Mouse (Mus musculus) right cerebral cortex, postnatal 36 days (tissue): Measurements from ENCODE around the gene Pdzd2.

Source experiments
- DNase-seq, 2 experiments: peaks; one replicate each; pipeline ENCODE4 v3.0.0; 2022; ENCODE audit warnings: low spot score in 2 of 2, mixed read lengths in 1 of 2

Gene Pdzd2

DNA sequence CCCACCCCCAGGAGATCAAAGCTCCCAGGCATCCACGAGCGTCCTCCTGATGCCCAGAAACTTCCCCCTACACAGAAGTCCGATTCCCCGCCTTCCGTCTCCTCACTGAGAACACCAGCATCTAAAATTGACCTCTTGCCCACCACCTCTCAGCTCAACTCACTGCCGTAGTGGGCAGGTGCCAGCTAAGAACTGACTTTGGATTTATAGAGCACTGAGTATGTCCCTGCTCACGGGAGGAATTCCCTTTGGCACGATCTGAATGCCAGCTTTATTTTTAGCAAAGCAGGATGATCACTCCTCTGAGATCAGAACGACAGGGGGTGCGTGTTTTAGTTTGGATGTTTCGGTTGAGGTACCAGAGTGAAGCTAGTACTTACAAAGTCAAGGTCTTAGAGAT, 7.1 kb downstream of the Pdzd2 start:
- no peak for DNase-seq

DNA sequence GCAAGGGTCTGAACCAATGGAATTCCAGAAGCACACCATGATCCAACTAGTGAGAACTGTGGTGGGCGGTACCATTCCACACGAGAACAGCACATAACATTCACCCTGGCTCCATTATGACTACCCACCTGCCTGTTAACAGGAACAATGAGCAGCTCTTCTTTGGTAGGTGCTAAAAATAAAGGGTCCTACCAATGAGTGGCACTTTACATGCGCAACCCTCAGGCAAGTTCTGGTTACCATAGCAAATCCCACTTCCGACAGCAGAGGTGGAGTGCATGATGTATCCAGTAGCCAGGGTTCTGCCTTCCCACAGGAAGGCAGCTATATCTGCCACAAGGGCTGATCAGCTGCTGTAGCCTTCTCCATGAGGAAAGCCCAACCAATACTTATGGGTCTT, 11.3 kb downstream of the Pdzd2 start:
- DNase-seq: peak in 1 of 2 experiments; percentile 28

DNA sequence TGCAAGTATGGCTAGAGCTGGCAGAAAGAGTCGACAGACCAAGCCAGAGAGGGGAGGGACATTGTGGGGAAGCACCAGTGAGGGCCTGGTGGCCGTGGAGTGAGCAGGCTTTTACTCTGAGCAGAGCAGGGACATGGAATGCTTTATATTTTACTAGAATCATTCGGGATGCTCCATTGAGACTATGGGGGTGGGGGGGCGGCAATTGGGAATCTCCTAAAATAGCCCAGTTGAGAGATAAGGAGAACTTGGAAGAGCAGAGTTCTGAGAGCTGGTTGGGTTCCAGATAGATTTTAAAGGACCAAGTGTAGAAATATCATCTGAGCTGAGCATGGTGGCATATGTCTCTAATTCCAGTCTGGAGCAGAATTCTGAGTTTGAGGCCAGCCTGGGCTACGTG, 14.5 kb downstream of the Pdzd2 start:
- DNase-seq: no peak

DNA sequence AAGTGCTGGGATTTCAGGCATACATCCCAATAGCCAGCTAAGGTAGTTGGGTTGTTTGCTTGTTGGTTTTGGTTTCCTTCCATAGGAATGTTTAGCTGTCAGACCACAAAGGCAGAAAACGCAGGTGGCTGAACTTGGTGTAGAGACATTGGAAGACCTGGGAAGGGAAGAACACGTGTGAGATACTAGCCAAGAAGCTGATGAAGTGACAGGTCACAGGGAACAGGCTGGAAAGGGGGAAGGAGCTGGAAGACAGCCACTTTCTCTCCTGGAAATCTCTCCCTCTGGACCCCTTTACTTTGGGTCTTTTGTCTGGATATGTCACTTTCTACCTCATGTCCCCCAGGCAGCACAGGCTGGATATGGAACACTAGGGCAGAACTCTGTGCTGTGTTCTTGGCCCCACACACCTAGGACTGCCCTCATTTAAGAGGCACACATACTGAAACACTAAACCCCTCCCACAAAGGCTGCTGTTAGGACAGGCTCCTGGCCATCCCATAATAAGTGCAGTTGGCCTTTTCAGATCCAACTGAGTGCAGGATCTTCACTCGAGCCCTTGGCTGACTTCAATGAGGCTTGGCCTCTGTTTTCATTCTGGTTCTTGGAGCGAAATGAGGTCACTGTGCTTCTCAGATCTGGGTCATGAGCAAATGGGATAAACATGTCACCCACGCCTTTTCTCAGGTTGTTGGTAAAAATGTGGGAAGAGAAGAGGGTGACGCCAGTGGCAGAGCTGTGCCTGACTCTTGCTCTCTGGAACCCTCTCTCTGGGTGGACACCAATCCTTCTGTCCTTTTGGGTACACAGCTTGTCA, 17.8 kb downstream of the Pdzd2 start:
- DNase-seq: no peak

DNA sequence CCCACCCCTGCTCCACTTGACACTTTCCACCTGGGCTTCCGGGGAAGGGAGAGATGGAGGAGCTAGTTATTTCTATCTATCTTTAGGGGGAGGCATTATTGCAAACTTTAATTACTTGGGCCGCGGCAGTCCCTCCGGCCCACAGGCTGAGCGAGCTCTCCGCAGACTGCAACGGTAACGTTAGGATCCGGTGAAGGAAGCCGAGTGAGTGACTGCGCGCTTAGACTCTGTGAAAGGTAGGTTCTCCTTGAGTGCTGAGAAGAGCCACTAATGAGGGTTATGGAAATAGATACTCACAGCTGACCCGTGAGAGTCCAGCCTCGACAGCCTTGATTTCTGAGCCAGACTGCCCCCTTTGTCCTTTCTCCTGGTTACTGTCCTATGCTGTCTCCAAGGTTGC, 20.9 kb downstream of the Pdzd2 start:
- no peak for DNase-seq

DNA sequence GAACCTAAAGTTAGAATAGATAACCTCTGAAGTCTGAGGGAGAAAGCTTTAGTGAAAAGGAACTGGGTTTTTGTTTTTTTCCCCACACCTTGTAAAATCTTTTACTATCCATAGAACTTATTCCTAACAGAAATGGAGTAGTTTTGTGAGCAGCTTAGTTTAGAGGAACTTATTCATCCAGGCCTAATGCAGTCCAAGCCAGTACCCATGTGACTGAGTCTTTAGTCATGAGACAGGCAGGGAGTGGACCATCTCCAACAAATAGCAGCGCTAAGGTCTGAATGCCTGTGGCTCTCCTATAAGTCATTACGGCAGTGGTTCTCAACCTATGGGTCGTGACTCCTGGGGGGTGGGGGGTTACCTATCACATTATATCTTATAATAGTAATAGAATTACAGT, 22.3 kb downstream of the Pdzd2 start:
- DNase-seq: no peak

DNA sequence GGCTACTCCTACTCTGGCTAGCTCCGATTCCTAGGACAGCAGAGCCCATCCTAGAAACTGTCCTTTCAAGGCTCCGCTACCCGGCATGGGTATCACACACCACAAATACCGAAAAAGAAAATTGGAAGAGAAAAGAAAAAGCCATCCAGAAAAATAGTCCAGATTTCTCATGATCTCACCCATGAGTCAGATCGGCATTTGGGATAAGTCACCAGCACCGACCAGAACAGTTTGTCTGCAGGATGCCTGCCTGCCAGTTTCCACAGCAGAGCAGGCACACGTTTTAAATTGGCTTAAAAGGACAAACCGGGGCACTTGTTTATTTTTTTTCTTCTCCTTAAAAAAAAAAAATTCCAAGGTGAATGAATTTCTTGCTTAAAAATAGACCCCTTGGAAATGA, 22.8 kb downstream of the Pdzd2 start:
- peak in 1 of 2 experiments; percentile 18 for DNase-seq

DNA sequence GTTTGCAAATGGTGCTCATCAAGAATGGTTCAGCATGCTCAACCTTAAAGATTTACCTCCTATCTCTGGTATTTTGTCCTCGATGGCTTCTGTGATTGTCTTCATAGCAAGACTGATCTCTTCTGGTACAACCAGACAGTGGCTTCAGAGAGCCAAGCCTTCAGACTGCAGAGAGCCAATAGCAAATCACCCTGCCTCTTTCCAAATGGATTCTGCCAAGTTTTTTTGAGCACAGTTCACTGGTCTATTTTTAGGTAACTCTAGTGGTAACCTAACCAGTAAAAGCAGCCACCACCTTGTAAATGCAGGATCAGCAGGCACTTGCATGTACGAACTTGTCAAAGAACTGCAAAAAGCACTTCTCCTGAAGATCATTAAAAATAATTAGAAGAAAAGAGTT, 25.4 kb downstream of the Pdzd2 start:
- DNase-seq: no peak

DNA sequence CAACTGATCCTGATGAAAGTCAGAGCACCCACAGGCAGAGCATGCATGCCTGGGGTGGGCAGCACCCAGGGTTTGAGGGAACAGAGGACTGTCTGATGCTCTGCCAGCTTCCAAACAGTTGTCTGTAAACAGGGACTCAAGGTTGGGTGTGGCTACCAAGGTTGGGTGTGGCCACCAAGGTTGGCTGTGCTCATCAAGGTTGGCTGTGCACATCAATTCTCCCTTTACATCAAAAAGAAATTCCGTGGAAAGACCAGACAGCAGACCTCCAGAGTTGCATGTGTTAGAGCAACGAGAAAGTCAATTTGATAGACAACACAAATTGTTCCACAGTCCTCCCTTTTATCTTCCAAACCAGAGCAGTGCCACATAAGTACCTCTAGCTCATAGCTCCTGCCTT, 26.5 kb downstream of the Pdzd2 start:
- no peak for DNase-seq

DNA sequence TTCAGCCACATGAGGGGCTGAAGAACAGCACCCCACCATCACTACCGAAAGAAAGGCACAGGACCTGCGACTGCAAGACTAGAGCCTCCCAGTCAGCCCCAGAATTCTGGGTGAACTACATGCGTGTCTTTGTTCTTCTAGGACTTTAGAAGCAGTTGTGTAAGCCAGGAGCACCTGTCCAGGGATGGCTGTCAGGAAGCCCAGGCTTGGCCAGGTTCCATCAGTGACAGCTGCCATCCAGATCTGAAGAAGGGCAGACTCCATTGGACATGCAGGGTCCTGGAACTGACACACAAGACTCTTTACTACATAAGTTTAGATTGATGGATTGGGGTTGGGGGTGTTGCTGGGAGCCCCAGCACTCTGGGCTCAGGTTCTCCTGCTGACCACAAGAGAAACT, 29.7 kb downstream of the Pdzd2 start:
- DNase-seq: no peak

DNA sequence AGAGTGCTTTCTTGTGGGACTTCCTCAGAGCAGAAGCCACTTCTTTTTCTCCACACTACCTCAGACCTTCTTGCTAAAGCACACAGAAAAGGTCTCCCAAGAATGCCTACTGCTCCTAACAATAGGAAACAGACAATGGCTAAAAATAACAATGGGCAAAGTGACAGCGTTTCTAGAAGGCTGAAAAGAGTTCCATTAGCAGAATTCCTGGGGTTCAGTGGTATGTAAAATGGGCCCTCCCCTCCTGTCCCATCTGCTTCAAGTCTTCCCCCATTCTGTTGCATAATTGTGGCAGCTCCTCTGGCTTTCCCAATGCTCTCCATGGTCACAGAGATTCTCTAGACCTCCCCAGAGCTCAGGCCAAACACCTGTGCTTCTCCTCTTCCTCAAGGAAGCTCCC, 31.4 kb downstream of the Pdzd2 start:
- DNase-seq: no peak

DNA sequence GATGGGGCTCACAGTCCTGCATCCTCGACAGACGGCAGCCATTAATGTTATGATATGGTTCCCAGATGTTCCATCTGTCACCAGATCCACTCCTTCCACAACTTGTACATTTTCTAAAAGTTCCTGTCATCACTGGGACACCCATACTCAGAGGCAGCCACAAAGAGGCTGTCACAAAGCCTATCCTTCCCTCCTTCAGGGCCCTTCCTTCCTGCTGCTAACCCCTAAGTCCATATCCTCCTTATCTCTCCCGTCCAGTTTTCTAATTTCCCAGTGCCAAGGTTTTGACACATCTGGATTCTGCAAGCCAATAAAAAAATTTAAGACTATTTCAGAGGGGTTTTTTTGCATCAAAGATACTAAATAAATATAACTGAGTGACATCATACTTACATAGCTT, 32.8 kb downstream of the Pdzd2 start:
- DNase-seq: no peak

DNA sequence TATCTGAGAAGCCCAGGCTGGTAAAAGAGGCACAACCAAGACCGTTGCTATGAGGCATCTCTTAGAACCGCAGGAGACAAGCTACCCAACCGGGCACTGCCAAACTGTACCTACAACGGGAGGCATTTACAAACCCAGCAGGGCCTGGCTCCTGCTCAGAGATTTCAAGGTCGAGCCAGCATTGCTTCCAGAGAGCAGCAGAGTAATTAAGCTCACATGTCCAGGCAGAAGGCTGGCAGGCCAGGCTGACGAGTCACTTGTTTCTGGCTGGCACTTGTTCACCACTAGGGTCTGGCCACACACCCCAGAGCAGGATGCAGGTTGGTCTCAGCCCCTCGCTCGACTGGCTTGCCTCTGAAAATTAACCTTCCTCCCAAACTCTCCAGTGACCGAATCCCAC, 39.4 kb downstream of the Pdzd2 start:
- no peak for DNase-seq

DNA sequence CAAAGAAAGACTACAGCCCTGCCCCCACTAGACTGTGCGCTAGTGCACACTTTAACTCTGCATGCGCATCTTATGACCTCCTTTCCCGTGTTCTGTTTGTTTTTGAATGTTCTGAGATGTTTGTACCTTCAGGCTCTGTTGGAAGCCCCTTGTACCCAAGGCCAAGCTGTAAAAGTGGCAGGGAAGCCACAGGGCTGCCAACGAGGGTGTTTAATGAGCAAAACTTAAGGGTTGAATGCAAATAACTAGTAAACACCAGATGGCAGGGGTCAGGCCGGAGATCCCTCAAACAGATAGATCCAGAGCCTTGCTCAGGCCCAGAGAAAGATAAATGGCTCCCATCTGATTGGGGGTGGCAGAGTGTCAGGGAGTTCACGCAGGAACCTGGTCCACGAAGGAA, 42.0 kb downstream of the Pdzd2 start:
- DNase-seq: no peak

DNA sequence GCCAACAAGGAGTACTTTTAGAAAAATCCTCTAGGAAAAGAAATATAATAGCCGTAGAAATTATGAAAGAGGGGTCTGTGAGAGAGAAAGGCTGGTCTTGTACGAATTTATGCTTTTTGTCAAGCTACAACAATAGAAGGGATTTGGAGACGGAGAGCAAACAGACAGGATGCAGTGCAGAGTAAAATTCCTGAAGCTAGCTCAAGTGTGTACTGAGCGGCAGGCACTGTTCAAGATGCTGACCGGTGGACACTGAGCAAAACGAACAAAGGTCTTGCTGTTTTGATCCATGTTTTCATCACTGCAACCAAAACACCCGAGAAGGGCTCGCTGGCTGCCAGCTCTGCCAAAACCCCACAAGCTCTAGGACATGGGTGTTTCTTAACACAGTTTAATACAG, 42.8 kb downstream of the Pdzd2 start:
- DNase-seq: no peak

DNA sequence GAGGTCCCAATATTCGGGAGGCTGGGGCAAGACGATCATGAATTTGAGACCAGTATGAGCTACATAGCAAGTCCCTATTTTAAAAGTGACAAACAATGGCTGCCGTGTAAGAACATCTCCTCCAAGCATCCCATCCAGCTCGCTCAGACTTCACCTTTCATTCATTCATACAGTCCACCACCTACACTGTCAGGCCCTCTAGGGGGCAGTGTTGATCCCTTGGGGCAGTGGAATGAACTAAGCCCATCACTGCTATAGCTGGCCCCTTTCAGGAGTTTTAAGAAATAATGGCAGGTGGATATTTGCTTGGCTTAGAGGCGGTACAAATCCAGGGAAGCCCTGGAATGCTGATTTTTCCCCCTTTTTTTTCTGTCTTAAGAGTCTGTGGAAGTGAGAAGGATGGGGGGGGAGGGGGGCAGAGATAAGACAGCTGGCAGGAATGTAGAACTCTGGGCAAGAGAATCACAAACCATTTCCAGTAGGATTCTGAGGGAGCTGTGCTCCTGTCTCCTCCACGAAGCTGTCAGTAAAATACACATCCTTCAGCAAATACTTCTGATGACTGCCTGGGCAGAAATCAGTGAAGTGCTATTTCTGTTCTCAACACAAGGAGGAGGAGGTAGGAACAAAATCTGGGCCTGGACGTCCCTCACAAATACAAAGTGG, 49.9 kb downstream of the Pdzd2 start:
- no peak for DNase-seq

DNA sequence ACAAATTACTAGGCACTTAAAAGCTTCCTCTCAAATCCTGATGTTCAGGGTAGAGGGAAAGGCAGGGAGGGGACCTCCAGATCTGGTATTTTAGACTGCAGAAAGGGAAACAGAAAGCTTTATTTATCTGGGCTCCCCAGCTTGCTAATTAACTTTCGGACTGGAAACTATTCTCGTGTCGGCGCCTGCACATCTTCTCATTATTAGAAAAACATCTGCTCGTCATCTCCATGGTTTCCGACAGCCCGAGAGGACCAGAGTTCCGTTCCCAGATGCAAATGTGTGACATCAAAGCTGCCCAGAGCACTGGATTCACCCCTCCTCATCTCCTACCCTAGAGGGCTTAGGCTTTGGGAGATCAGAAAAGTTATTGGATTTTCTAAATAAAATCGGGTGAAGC, 57.2 kb downstream of the Pdzd2 start:
- no peak for DNase-seq

DNA sequence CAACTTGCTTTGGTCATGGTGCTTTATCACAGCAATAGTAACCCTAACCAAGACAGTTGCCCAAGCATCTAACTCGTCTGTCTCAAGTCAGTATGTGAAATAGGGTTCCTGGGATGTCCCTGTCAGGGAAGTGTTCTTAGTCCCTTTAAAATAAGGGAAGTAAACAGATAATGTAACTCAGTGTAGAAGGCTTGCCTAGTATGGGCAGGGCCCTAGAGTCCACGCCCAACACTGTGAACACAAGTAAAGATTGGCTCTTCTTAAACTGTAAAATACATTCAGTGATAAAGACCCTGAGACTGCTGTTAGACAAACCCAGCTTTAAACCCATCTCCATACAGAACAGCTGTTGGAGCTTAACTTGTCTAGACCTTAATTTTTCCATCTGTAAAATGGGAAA, 57.8 kb downstream of the Pdzd2 start:
- no peak for DNase-seq

DNA sequence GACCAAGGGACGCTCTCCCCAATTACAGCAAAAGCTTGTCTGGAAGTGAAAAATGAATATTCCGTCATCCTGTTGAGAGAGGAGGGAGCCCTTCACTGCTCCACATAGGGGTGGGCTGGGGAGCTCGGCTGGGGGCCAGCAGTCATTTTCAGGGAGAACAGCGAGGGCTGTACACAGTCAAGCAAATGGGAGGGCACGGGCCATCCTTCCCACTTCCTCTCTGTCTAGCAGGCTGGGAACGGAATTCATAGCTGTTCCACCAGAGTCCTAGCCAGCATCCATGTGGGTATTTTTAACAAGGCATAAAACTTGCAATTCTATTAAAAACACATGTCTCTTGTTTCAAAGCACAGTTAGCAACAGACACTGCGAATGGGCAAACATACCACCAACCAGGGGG, 59.0 kb downstream of the Pdzd2 start:
- peak; percentile 18 to 23 for DNase-seq

DNA sequence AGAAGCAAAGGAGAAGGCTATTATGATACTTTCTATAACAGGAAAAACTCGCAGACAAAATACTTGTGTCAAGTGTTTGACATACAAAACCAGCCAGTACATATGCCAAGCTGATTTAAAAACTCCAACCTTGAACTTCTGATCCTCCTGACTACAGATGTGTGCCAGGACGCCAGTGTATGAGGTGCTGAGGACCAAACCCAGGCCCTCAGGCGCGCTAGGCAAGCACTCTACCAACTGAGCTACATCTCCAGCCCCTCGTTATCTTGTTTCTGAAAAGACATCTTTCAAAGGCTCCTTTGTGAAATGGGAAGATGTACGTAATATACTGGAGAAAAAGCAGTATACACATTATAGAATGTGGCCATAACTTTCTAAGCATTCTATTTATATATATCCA, 59.7 kb downstream of the Pdzd2 start:
- no peak for DNase-seq

DNA sequence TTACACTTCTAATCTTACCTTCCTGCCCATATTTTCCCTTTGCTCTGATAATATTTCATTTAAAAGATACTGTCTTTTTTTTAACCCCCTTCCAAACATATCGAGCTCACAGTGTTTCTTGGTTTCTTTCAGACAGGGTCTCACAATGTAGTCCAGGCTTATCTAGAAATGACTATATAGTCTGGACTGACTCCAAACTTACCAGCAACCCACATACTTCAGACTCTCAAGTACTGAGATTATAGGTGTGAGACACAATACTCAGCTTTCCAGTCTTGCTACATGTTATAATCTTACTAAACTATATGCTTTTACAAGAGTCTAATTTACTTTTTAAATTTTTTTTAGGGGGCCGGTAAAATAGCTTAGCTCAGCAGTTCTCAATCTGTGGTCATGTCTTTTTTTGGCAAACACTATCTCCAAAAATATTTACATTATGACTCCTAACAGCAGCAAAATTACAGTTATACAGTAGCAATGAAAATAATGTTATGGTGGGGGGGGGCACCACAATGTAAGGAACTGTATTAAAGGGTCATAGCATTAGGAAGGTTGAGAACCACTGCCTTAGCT, 61.1 kb downstream of the Pdzd2 start:
- no peak for DNase-seq

DNA sequence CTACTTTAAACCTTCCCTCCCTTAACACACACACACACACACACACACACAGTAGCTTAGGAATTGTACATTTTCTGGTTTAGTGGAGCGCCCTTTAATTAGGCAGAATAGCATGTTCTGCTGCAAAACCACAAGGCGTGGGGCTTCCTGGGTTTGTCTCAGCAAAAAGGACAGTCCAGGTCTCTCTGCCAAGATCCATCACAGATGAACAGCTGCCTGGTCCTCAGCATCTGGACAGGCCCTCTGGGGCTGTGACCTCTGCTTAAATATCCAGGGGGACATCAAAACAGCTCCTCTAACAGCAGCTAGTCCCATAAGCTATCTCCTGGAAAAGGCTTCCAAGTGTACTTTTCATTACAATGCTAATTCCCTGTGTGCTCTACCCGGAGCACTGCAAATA, 64.4 kb downstream of the Pdzd2 start:
- DNase-seq: no peak

DNA sequence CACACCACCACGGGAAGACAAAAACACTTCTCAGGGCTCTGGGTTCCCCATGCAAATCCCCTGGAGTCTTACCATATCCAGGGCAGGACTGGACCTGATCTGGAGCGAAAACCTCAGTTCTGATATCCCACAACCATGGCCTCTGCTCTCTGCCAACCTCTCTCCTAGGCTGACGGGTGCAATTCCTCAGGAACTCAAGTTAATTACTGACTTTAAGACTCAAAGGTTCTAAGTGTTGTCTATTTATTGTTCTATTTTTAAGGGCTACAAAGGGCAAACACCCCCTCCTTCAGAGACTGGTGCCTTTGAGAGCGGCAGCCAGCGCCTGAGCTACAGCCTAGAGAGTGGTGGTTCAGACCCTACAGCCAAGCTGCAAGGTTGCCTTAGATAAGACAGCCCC, 65.7 kb downstream of the Pdzd2 start:
- no peak for DNase-seq
